Mouse (Mus musculus): Measurements from ENCODE around the gene Gm3435. TPM values are rescaled to one million over a fixed set of nuclear protein-coding genes. Genes with fewer than 3 reads are reported as not detected.
"Not testable (repeated sequence)": the region's sequence is repeated elsewhere in the genome, so short reads cannot be mapped to it uniquely, and the experiment has no call there.

Gm3435 gene
- polyA plus RNA-seq, 1 experiment from 2014 or later: 9.0 TPM

- not testable (repeated sequence) for H3K9me3 ChIP-seq; H3K4me2 ChIP-seq; H3K9ac ChIP-seq; H3K27me3 ChIP-seq; H3K27ac ChIP-seq; ATAC-seq (ENCODE audit: low FRiP score); H3K4me3 ChIP-seq (replicated peaks); H3K4me1 ChIP-seq
- 91% methylated on average over 11 of the region's 13 CpGs for WGBS
- peaks cover 22% of the 10 kb centered on the region for H3K36me3 ChIP-seq (replicated peaks)
These were observed 43.8 kb downstream of the Gm3435 start for GRCm38 (mm10) chr17:15053829-15054200.

DNA sequence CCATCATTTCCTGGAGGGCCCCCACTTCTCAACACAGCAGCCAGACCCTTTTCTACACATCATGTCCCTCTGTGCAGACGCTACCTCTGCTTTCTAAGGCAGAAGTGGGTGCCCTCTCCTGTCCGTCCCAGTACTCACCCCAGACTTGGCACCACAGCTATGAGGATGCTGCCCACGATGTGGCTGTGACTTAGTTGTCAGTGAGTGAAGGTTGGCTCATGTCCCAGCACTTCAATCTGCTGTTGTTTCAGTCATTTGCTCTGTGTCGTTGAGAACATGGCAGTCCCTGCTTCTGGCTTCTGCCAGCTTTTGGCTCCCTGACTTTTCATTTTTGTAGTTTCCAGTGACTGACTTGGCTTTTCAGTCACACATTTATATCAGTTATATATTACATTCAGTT is 45.9 kb downstream of the Gm3435 start:
- no peak overlapping the region for H3K27ac ChIP-seq
- H3K4me2 ChIP-seq: no peak overlapping the region
- WGBS: 93% methylated on average over 4 of the region's 4 CpGs
- H3K9ac ChIP-seq: no peak overlapping the region
- no peaks in the 10 kb centered on the region for H3K9me3 ChIP-seq
- peaks cover 24% of the 10 kb centered on the region for H3K36me3 ChIP-seq (replicated peaks)
- no peaks in the 10 kb centered on the region for H3K4me1 ChIP-seq
- H3K4me3 ChIP-seq (replicated peaks): no peak overlapping the region
- no peaks in the 10 kb centered on the region for H3K27me3 ChIP-seq
- no peak for ATAC-seq (ENCODE audit: low FRiP score)

DNA sequence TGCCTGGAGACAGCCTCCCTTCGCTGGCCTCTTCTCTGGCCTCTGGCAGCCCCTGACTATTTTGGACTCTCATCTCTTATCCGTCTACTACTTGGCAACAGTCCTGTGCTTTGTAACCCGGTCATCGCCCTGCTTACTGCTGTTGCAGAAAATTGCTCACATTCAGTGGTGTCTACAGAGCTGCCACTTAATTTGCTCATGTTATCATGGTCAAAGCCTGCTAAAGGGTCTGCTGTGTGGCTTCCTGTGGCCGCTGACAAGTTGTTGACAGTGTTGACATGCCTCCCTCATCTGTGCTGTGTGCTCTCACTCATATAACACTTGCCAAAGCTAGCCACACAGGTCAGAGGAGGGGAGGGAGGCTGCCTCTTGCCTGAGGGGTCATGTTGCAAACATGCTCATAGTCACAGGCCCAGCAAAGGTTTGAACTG is 48.2 kb downstream of the Gm3435 start:
- H3K4me2 ChIP-seq: no peak overlapping the region
- no peaks in the 10 kb centered on the region for H3K4me1 ChIP-seq
- no peak overlapping the region for H3K9ac ChIP-seq
- no peak for ATAC-seq (ENCODE audit: low FRiP score)
- peaks cover 34% of the 10 kb centered on the region for H3K36me3 ChIP-seq (replicated peaks)
- H3K27ac ChIP-seq: no peak overlapping the region
- H3K27me3 ChIP-seq: no peaks in the 10 kb centered on the region
- H3K9me3 ChIP-seq: no peaks in the 10 kb centered on the region
- H3K4me3 ChIP-seq (replicated peaks): no peak overlapping the region
- 95% methylated on average over 5 of the region's 5 CpGs for WGBS

- no peak for ATAC-seq (ENCODE audit: low FRiP score)
These were observed 49.7 kb downstream of the Gm3435 start for GRCm38 (mm10) chr17:15059646-15060045.

GRCm38 (mm10) chr17:15060356-15060755 is 50.4 kb downstream of the Gm3435 start:
- Histone ChIP-seq H3K9me3 (no peaks in the 10 kb centered on the region), H3K27me3 (no peaks in the 10 kb centered on the region), H3K4me1 (no peaks in the 10 kb centered on the region), H3K4me3 (replicated peaks) (no peak overlapping the region), H3K4me2 (no peak overlapping the region), H3K27ac (no peak overlapping the region), H3K9ac (no peak overlapping the region), H3K36me3 (replicated peaks) (peaks cover 34% of the 10 kb centered on the region)
- no peak for ATAC-seq (ENCODE audit: low FRiP score)
- 90% methylated on average over 6 of the region's 6 CpGs for WGBS

More at GRCm38 (mm10) chr17:15059646-15060045, 49.7 kb downstream of the Gm3435 start:
- Histone ChIP-seq H3K36me3 (replicated peaks) (peaks cover 34% of the 10 kb centered on the region), H3K4me3 (replicated peaks) (no peak overlapping the region), H3K9ac (no peak overlapping the region), H3K9me3 (no peaks in the 10 kb centered on the region), H3K27ac (no peak overlapping the region), H3K4me2 (no peak overlapping the region), H3K4me1 (no peaks in the 10 kb centered on the region), H3K27me3 (no peaks in the 10 kb centered on the region)
- WGBS: 94% methylated on average over 14 of the region's 14 CpGs

DNA sequence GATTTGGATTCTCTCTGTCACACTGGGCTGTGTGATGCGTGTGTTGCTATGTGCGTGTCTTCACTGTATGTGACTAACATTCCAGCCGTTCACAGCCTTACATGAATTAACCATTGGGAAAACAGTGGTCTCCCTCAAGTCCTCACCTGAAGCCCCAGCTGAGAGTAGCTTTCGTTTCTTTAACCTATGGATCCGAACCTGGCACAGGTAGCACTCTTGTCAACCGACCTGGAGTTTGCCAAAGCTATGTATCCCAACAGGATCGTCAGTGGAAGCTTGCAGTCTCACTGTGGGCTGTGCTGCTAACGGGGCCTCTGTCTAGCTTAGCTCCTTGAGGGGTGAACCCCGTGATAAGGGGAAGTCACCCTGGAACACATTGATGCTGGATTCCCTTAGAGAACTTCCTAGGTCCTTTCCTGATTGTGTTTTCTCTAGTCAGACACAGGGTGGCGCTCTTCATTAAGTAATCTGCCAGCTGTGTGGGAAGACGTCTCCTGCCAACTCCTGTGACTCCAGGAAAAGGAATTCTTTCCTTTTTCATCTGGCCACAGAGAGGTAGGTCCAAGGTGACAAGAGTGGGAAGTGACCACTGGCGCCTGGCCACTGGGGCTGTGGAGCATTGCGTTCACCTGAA is 55.5 kb downstream of the Gm3435 start:
- 42% methylated on average over 13 of the region's 13 CpGs for WGBS
- Histone ChIP-seq H3K4me1 (peaks cover 15% of the 10 kb centered on the region), H3K4me2 (peak overlapping the region; percentile 47), H3K9ac (no peak overlapping the region), H3K4me3 (replicated peaks) (no peak overlapping the region), H3K36me3 (replicated peaks) (peaks cover 11% of the 10 kb centered on the region), H3K27ac (peak overlapping the region; percentile 74), H3K27me3 (no peaks in the 10 kb centered on the region), H3K9me3 (no peaks in the 10 kb centered on the region)
- ATAC-seq (ENCODE audit: low FRiP score): peak; percentile 87

DNA sequence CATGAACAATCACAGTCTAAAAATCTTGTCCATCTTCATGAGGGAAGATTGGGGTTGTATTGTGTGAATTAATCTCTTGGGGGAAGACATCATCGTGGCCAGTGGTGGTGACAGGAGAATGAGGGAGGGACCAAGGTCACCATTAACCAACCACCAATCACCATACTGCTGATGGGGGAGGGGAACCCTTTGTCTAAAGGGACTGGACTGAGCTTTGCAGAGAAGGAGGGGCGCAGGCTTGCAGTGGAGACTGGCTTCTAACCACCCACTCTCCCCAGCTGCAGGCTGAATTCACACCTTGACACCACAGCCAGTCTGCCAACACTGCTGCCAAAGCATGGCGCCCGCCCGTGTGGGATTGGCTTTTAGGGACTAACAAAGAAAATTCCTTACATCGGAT is 56.1 kb downstream of the Gm3435 start:
- ATAC-seq (ENCODE audit: low FRiP score): peak; percentile 91
- Histone ChIP-seq H3K4me3 (replicated peaks) (no peak overlapping the region), H3K27ac (peak overlapping the region; percentile 74), H3K4me2 (peak overlapping the region; percentile 47), H3K36me3 (replicated peaks) (peaks cover 11% of the 10 kb centered on the region), H3K4me1 (peaks cover 15% of the 10 kb centered on the region), H3K9ac (no peak overlapping the region; the same call in 1 of the 2 replicates), H3K27me3 (no peaks in the 10 kb centered on the region), H3K9me3 (no peaks in the 10 kb centered on the region)
- 33% methylated on average over 6 of the region's 6 CpGs for WGBS

DNA sequence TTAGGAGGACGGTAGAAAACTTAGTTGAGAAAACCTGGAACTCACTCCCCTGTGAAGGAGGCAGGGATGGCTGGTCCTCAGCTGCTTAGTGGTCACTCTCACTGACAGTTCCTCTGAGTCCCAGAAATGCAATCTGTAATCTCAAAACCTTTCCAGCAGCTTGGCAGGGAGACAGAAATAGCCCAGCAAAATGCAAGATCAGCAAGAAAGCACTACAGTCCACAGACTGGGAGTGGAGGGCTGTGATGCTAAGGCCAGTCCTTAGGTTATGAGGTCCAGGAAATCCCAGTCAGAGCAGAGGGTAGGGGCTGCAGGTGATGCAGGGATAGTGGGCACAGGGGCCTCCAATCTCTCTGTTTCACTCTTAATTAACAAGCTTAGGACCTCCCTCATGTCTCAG is 56.9 kb downstream of the Gm3435 start:
- no peak for ATAC-seq (ENCODE audit: low FRiP score)
- Histone ChIP-seq H3K4me1 (peaks cover 15% of the 10 kb centered on the region), H3K27me3 (no peaks in the 10 kb centered on the region), H3K27ac (no peak overlapping the region), H3K36me3 (replicated peaks) (peaks cover 4% of the 10 kb centered on the region), H3K4me2 (no peak overlapping the region), H3K4me3 (replicated peaks) (no peak overlapping the region), H3K9me3 (no peaks in the 10 kb centered on the region), H3K9ac (no peak overlapping the region)
- 58% methylated on average over 1 of the region's 1 CpGs for WGBS

GRCm38 (mm10) chr17:15068040-15068792 is 58.2 kb downstream of the Gm3435 start:
- whole genome bisulfite sequencing: 87% methylated on average over 8 of the region's 8 CpGs

DNA sequence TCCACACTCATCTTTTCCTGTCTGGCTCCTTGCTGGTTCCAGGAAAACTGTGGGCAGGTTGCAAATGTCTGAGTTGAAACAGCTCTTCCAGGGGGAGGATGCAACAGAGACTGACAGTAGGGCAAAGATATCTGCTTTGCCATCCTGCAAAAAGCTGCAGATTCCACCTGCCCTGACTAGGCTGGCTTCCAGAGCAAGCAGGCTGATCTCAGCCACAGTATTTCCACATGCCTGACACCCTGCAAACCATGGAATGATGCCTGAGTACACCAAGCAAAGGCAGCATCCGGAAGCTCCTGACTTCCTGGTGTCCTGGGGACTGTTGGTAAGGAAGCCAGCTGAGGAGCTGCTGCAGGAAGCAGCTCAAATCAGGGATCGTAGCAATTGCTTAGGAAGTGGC is 59.1 kb downstream of the Gm3435 start:
- no peaks in the 10 kb centered on the region; the same call in 1 of the 2 replicates for H3K36me3 ChIP-seq (replicated peaks)
- ATAC-seq (ENCODE audit: low FRiP score): no peak
- no peak overlapping the region for H3K4me3 ChIP-seq (replicated peaks)
- H3K4me2 ChIP-seq: no peak overlapping the region
- H3K4me1 ChIP-seq: peaks cover 15% of the 10 kb centered on the region
- 84% methylated on average over 2 of the region's 2 CpGs for WGBS
- H3K9me3 ChIP-seq: no peaks in the 10 kb centered on the region
- H3K27ac ChIP-seq: no peak overlapping the region
- H3K9ac ChIP-seq: no peak overlapping the region
- no peaks in the 10 kb centered on the region for H3K27me3 ChIP-seq

More at GRCm38 (mm10) chr17:15068040-15068792, 58.2 kb downstream of the Gm3435 start:
- H3K4me3 ChIP-seq (replicated peaks): no peak overlapping the region
- H3K4me1 ChIP-seq: peaks cover 15% of the 10 kb centered on the region
- no peak overlapping the region for H3K9ac ChIP-seq
- no peak for ATAC-seq (ENCODE audit: low FRiP score)
- no peaks in the 10 kb centered on the region; the same call in none of the 2 replicates for H3K36me3 ChIP-seq (replicated peaks)
- no peak overlapping the region for H3K27ac ChIP-seq
- H3K27me3 ChIP-seq: no peaks in the 10 kb centered on the region
- no peak overlapping the region for H3K4me2 ChIP-seq
- no peaks in the 10 kb centered on the region for H3K9me3 ChIP-seq
